Mouse (Mus musculus) MN1 (cell line): ENCODE data around the gene Cyb5r3.
"Not testable (repeated sequence)": the region's sequence is repeated elsewhere in the genome, so short reads cannot be mapped to it uniquely, and the experiment has no call there.

ENCODE experiments used
- DNase-seq: peaks from one replicate; pipeline ENCODE4 v3.0.0-alpha.2; 2016; ENCODE audit warnings: low spot score

Gene Cyb5r3

DNA sequence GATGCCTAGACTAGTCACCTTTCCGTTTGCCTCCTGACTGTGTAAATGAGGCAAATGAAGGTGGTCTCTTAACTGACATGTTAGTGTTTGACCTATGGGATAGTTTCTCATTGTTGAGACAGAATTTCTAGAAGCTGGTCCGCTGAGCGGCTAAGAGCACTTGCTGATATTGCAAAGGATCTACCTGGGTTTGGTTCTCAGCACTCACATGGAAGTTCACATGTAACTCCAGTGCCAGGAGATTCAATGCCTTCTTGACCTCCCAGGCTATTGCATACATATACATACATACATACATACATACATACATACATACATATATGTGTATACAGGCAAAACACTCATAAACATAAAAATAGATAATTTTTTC lies 22.3 kb downstream of the Cyb5r3 start:
- DNase-seq: no peak

DNA sequence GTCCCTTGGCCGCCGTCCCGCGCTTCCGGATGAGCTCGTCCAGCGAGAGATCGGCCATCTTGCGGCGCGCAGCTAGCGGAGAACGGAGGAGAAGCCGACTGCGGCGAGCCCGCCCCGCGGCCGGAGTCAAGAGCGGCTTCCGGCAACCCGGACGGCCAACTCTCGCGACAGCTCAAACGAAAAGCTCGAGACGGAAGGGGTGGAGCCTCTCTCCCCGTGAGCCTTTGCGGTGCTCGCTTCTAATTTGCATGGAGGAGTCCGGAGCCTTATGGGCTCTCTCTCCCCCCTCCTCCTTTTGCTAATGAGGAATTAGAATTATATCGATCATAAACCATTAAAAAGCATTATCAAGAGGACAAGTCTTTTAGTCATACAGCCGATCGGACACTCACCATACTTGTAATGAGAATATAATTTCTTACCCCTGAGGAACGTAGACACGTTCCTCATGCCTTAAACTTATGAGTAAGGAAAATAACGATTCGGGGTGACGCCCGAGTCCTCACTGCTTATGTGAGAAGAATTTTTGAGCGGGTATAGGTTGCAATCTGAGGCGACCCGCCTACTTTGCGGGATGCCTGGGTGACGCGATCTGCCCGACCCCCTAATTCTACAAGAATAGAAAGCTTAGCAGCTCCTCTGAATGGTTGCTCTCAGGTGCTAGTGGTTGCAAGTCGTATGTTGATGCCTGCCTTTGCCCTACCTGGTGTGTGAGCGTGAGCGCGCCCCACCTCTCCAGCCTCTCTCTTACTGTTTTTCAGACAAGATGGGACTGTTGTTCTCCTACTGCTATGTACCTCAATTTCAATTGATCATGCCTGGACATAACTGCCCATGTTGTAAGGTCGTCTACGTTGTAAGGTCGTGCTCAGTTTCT lies 23.0 kb downstream of the Cyb5r3 start, which contains the start of gene Poldip3:
Gene Poldip3 (minus strand): TSS at position 189 of the 877 bp plus-strand sequence.
- DNase-seq: peak; percentile 100

DNA sequence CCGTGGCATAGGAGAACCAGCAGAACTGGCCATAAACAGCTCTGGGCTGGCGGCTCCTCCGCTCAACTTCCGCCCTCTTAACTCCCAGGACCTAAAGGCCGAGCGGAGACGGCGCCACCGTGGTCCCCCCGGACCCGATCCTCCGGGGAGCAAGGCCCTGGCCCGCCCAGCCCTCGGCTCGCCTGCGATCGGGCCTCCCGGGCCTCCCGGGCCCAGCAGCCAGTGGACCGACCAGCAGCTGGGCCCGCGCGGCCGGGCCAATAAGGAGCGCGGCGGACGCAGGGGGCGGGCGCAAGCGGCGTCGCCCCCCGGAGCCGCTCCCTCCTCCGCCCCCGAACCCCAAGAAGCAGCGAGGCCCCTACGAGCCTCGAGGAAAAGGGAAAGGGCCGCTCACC lies 23.6 kb downstream of the Cyb5r3 start:
- DNase-seq: peak; percentile 89

DNA sequence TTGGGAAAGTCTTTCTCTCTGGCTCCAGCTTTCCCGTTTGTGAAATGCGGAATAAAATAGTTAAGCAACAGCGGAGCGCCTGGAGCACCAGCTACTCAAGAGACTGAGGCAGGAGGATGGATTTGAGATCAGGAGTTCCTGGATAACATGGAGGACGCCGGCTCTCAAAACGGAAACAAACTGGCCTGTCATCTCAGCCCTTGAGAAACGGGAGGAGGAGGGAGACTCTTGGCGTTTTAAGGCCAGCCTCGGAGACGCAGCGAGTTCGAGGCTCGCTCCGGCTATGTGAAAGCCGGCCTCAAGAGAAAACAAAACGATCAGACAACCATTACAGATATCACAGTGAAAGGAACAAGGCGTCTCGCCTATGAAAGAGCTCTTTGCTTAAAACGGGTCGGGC lies 24.0 kb downstream of the Cyb5r3 start:
- peak; percentile 73 for DNase-seq

DNA sequence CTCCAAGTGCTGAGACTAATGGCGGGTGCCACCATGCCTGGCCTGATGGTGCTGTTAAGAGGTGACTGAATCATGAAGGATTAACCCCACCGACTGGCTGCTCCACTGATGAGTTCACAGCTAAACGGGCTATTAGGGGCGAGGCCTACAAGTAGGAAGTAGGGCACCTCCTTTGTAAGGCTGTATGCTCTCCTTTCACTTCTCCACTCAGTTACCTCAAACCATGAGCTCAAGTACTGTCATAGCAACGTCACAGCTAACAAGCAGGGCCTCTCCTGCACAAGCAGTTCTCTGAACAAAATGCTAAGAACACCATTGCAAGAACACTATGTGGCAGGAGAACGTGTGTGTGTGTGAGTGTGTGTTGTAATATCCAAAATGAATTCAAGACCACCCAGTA lies 26.9 kb downstream of the Cyb5r3 start:
- DNase-seq: peak; percentile 45

DNA sequence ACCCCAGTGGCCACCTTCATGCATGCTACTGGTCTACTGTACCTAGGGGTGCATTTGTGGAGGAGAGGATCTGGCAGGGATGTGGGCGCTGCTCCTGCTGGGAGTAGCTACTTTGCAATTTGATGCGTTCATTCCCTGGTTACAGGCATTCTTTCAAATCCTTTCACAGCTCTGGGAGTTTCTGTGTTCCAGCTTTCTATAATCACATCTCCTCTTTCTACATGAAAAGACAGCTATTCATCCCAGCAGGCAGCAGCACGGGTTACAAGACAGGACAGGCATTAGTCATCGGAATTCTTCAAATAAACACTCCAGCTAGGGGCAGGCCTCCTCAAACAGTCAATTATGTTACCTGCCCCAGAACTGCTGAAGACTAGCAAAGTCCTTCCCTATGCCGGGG lies 29.5 kb downstream of the Cyb5r3 start:
- peak; percentile 84 for DNase-seq

DNA sequence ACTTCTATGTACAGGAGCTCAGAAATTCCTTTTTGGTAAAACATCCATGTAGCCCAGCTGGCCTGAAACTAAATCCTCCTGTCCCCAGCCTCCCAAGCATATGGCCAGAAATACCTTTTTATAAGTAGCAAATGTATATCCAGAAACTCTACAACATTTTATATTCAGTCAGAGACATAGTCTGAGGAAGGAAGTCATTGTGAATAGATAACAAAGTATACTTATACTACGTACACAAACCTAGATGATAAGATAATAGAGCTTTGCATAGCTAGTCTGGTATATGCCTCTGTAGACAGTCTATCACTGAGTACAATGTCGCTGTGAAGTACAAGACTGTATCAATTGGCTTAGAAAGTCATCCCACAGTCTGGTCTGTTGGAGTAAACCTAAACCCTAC lies 36.7 kb downstream of the Cyb5r3 start:
- no peak for DNase-seq

DNA sequence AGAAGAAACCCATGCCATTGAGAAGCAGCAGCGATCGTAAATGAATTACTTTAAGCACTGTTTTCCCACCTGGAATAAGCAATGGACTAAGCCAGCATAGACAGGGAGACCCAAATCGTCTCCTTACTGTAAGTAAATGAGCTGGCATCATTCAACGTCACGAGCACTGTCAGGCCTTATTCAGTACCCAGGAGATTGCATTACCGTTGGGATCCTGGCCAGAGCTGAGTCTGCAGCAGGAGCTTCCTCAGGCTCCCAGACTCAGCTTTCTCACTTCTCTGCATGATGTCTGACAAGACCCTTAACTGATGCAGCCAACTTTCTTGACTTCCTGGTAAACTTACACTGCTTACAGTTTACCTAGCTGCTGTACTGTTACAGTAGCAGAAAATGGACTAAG lies 37.7 kb downstream of the Cyb5r3 start:
- peak; percentile 72 for DNase-seq

DNA sequence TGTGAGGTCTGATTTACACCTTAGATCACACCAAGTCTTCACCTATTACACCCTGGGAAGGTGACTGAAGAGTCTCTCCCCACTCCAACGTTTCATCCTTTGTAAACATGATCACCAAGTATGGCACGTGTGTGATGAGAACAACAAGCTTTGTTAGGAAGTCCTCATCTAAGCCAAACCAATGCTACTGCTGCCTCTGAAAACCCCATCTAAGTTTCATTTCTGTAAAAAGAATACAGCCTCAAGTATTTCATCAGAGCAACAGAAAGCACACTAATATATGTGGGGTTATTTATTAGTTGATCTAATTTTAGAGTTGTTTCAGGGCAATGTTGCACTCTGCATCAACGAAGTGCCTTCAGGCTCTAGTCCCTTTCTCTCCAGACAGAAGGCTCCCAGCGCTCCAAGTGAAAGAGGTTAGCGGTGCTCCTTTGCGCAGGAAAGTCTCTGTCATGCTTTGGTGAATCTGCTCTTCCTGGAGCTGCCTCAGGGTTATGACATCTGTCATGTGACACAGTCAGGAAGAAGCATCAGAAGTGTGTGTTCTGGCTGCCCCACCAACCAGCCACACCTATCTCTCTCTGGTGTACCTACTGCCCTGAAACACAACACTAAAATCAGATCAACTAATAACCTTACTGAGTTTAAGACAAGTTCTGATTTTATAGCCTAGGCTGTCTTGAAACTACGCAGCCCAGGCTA lies 42.7 kb downstream of the Cyb5r3 start:
- DNase-seq: no peak

DNA sequence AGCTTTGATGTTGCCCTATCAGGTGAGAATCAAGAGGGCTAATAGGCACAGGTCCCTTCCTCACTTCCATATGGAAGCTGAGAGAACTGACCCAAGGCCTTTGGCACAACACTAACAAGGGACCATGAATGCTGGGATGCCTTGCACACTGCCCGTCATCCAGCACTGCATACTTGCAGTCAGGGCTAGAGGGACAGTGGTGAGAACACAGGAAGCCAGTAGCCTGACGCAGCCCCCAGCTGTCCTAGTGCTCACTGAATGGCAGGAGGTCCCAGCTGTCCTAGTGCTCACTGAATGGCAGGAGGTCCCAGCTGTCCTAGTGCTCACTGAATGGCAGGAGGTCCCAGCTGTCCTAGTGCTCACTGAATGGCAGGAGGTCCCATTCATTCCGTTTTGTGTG lies 45.4 kb downstream of the Cyb5r3 start:
- DNase-seq: not testable (repeated sequence)

DNA sequence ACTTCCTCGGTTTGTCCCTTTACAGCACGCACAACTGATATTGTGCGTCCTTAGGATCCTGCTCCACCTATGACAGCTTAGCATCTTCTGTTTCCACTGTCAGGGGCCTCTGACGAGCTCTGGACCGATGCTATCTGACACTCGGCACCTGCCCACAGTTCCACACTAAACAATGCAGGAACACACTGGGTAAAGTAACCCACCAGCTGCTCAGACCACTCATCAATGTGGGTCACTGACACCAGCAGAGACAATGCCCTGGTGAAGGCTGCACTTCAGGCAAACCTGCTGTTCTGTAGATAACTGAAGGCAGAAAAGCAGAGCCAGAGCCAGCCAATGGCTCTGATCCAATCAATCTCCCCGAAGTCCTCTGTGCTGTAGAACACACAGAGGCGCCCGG lies 45.8 kb downstream of the Cyb5r3 start:
- no peak for DNase-seq

DNA sequence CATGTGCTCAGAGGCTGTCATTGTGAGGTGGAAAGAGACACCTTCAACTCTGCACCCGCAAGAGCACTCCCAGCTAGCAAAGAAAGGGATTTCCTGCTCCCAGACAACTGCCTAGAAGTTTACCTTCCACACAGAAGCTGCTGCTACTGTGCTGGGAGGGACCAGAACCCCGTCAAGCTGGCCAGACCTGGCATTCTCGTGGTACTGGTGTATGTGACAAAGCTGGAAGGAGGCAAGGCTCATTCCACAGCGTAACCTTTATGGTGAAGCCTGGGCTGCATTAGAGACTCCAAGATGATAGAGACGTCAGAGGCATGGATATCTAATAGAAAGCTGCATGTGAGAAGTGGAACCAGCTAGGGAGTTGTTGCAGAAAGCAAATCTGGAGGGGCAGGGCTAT lies 47.8 kb downstream of the Cyb5r3 start:
- DNase-seq: no peak

DNA sequence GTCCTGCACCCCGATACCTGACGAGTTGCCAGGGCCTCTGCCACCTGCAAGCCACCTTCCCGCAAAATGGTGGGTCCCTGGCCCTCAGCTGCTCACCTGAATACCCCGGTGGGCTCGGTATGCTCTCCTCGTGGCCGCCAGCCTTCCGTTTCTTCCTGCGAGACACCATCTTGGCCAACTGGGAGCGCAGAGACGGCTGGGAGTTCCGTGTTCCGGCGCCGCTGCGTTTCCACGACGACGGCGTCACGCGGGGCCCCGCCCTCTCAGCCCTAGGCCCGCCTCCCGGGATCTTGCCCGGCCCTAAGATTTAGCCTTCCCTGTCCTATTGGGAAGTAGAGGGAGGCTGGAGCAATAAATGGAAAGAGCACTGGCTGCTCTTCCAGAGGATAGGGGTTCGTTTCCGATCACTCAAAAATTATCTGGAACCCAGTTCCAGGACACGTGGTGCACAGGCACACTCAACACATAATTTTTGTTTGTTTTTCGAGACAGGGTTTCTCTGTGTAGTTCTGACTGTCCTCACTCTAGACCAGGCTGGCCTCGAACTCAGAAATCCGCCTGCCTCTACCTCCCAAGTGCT lies 49.7 kb downstream of the Cyb5r3 start, which contains the start of gene Rrp7a:
Gene Rrp7a (minus strand): TSS at position 236 of the 580 bp plus-strand sequence.
- peak; percentile 96 for DNase-seq

DNA sequence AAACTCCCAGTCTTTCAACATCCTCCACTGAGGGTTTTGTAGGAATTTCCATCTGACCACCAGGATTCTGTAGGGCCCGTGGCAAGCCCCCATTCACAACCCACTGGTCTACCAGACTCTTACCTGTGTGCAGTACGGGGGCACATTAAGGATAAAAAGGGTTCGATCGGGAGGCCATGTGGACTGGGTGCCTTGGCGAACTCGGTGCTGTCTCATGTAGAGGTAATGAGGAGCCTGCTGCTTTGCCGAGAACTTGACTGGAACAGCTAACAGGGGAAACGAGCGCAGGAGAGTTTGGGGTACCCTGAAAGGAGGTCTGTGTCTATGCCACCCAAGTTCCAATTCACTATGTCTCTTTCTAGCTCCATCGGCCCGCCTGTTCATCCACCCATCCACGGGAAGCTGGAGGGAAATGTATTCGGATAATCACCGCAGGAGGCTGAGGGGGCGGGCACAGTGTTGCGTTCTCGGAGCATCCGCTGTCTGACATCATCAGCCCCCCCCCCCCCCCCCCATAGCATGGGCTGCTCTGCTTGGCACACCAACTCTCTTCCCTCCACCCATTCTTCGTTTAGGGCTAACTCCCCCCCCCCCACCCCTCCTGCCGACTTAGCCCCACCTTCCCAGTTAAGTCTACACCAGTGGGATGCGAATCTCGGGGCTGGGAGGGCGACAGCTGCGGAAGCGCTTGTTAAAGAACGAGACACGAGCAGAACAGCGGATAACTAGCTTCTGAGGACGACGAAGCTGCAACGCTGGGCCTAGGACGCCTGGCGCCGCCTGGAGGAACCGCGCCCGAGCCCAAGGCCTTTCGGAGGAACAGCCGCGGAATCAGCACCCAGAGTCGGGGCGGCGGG lies 50.5 kb downstream of the Cyb5r3 start:
- peak; percentile 86 for DNase-seq

DNA sequence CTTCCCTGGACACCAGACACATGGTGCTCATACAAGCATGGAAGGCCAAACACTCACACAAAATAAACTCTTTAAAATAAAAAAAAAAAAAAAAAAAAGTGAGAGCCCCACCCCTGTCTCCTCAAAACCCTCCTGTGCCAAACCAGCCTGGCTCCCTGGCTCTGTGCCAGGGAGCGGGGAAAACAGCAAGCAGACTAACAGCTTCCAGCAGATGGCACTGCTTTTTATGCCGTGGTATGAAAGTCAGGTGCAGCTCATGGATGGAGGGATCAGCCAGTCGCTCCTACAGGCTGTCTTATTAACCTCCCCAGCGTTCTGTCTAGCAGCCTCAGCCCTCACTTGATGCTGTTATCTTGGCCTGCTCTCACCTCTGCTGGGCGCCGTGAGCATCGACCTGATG lies 54.0 kb downstream of the Cyb5r3 start:
- DNase-seq: peak; percentile 95

DNA sequence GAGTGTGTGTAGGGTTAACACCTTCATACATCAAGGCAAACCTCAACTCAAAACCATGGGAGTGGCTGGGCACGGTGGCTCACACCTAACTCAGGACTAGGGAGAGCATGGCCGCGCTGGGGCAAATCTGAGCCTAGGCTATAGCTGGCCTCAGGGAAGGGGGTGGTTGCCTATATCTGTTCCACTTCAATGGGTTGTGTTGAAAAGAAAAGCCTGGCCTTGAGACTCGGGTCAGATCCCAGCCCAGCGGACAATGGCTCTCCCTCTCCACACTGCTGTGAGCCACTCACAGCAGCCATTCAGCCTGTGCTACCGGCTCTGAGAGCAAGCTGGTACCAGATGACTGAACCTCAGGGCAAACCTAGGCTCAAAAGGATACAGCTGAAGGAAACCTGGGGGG lies 57.3 kb downstream of the Cyb5r3 start:
- no peak for DNase-seq

DNA sequence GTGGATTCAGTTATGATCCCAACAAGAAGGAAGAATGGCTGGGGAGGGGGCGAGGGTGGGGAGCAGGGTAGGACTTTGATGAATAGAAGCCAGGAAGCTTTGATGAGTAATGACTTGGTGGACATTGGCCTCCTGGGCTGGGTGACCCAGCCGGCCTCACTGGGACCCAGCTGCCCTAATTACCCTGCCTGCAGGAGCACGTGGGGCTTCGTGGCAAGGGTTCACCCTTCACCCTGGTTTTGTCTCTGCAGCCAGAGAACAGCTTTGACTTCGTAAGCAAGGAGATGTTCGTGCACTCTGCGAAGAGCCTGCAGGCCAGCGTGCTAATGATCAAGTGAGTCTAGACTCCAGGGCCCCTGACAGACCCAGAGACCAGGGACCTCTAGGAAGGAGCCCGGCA lies 58.3 kb downstream of the Cyb5r3 start:
- DNase-seq: no peak

DNA sequence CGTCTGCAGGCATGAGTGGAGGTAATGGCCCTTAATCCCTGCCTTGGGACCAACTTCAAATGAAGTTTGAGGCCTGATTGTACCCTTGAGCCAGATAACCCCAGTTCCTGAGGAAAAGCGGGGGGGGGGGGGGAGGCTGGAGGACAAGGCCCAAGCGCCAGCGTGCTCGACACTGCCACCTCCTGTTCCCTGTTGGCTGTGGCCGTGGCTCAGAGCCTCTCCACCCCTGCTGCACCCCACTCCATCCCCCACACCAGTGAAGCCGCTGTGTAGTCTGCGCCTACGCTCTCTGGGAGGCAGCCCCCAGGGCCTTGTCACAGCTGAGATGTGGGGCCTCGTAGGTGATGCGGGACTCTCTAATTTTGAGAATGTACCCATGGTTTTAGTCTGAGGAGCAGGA lies 59.5 kb downstream of the Cyb5r3 start:
- DNase-seq: peak; percentile 72

DNA sequence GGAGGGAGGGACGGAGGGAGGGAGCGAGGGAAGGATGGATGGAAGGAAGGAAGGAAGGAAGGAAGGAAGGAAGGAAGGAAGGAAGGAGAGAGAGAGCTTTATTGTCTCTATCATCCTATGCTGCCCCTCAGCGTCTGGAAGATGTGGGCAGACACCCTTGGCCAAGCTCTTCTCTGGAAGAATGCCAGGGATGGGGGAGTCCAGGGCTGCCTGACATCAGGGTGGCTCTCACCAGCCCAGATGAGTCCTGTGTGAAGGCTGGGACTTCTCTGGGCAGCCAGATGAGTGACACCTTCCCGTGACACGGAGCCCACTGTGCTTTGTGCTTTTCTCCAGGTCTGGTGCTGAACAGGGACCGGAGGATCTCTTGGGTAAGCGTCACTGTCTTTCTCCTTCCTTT lies 60.5 kb downstream of the Cyb5r3 start:
- peak; percentile 57 for DNase-seq

DNA sequence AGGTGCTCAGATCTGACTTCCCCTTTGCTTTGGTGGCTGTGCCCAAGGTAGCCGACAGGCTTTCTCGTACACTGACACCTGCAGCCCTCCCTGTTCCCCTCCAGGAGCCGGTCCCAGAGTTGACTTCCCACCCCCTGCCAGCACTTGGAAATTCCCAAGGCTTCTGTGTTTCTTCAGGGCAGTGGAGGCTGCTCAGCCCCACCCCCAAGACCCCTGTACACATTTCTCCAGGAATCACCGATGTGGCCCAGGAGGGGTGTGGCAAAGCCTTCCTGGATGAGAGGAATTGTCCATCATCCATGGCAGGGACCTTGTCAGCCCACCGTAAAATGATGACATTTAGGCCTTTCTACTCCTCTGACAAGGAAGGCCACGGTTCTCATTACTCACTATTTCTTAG lies 61.1 kb downstream of the Cyb5r3 start:
- DNase-seq: peak; percentile 12

DNA sequence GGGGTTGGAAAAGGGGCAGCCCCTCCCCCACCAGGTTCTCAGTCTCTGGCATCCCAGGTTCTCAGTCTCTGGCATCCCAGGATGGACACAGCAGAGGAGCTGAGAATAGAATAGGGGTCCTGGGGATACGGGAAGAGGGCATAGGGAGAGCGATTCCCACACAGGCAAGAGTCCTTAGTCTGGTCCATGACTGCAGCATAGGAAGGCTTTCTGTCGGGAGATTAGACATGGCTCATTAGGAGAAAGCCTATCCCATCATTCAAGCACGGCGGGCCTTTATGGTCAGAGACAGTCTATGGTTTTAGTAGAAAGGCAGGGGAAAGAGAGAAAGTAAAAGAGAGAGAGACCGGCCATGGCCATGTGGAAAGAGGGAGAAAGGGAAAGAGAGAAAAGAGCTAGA lies 64.6 kb downstream of the Cyb5r3 start:
- DNase-seq: no peak

DNA sequence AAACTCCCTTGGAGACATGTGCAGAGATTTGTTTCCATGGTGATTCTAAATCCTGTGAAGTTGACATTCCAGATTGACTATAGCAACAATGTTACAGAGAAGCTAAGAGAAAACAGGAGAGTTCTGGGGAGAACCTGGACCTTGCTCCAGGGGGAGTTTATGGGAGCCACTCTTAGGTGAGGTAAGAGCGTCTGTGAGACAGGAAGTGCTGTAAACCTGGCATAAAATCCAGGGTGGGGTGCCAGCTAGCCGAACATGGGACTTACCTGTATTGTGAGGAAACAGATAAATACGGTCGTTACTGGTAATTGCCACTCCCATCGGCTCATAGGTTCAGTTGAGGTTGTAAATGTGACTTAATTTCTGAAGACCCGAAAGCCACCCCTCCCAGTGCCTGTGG lies 66.0 kb downstream of the Cyb5r3 start:
- DNase-seq: no peak
